Mouse (Mus musculus) brain, adult 2 months (tissue): Measurements from ENCODE around the gene Tnfaip8l1.

ENCODE experiments used
- DNase-seq: peaks from one replicate; pipeline ENCODE4 v3.0.0; 2011; ENCODE audit warnings: low read depth, low spot score

Tnfaip8l1 gene

GRCm38 (mm10) chr17:56219251-56219650 is 57.0 kb downstream of the Tnfaip8l1 start:
- no peak for DNase-seq

- DNase-seq: no peak
Measured at GRCm38 (mm10) chr17:56219805-56220204, 57.5 kb downstream of the Tnfaip8l1 start.
